Mouse (Mus musculus) heart, embryonic 11.5 days (tissue): ENCODE results near the gene Cpt1a. TPM values are rescaled to one million over a fixed set of nuclear protein-coding genes. Genes with fewer than 3 reads are reported as not detected.

Experiments used
- ATAC-seq: fragments of 200-750 bp; cut with Nextera tagmentation; replicated peaks from 2 replicates; pipeline ENCODE4 v1.8.0; 2017; ENCODE audit warnings: moderate library complexity; ENCODE audit not compliant: insufficient number of reproducible peaks, low FRiP score, low TSS enrichment
- H3K27ac ChIP-seq: fragments of 300-500 bp; sonication (generic); 2 replicates; pipeline ENCODE4 v1.5.1; 2014; ENCODE audit warnings: mild to moderate bottlenecking, low read depth, low read length
- H3K27me3 ChIP-seq: fragments of 300-500 bp; sonication (generic); 2 replicates; pipeline ENCODE4 v1.6.1; 2014; ENCODE audit warnings: mild to moderate bottlenecking, low read length, mixed read lengths; ENCODE audit not compliant: control insufficient read depth, insufficient read depth
- H3K36me3 ChIP-seq: fragments of 300-500 bp; sonication (generic); 2 replicates; pipeline ENCODE4 v1.6.1; 2014; ENCODE audit warnings: mild to moderate bottlenecking, low read length, moderate library complexity, mixed read lengths; ENCODE audit not compliant: control insufficient read depth, insufficient read depth
- H3K4me1 ChIP-seq: fragments of 300-500 bp; sonication (generic); 2 replicates; pipeline ENCODE4 v1.6.1; 2014; ENCODE audit warnings: low read length; ENCODE audit not compliant: control insufficient read depth, insufficient read depth
- H3K4me2 ChIP-seq: fragments of 300-500 bp; sonication (generic); 2 replicates; pipeline ENCODE4 v1.6.1; 2014; ENCODE audit warnings: mild to moderate bottlenecking, moderate library complexity
- H3K4me3 ChIP-seq: fragments of 300-500 bp; sonication (generic); 2 replicates; pipeline ENCODE4 v1.5.1; 2014; ENCODE audit warnings: low read depth, low read length
- H3K9ac ChIP-seq: fragments of 300-500 bp; sonication (generic); 2 replicates; pipeline ENCODE4 v1.6.1; 2014; ENCODE audit warnings: mild to moderate bottlenecking, low read depth, low read length, moderate library complexity
- H3K9me3 ChIP-seq: fragments of 300-500 bp; sonication (generic); replicated peaks from 2 replicates; pipeline ENCODE4 v1.6.1; 2016; ENCODE audit warnings: low read length; ENCODE audit not compliant: control insufficient read depth
- WGBS: fragments of 180-500 bp; shearing (Covaris S2); extraction: QIAGEN DNeasy Blood & Tissue Kit; methylation state at CpG from one replicate; pipeline ENCODE4 v1.1.7; 2014; ENCODE audit not compliant: insufficient replicate concordance; 5-methylcytosine and 5-hydroxymethylcytosine counted together
- microRNA-seq: library from miRNA; unstranded; fragments of <30 nt; microRNA quantifications from one replicate; pipeline ENCODE4, GENCODE M21; 2016; ENCODE audit warnings: borderline number of aligned reads
- polyA plus RNA-seq: library from polyadenylated mRNA; unstranded; fragments of >200 nt; fragmentation: Nextera tagmentation; extraction: Ambion mirVana; gene quantifications from 2 replicates; pipeline ENCODE4 v1.2.1, GENCODE M21; 2014

Cpt1a gene
- polyA plus RNA-seq, 1 experiment from 2014 or later: 14.3 TPM

GRCm38 (mm10) chr19:3431969-3432368 lies 109.8 kb downstream of the Cpt1a start:
- no peak overlapping the region for H3K27ac ChIP-seq

GRCm38 (mm10) chr19:3434124-3434523 lies 112.0 kb downstream of the Cpt1a start:
- 55% methylated on average over 4 of the region's 4 CpGs for WGBS
- H3K4me1 ChIP-seq: no peaks in the 10 kb centered on the region
- H3K9ac ChIP-seq: no peak overlapping the region
- H3K9me3 ChIP-seq: no peaks in the 10 kb centered on the region
- ATAC-seq: no peak
- no peak overlapping the region for H3K27ac ChIP-seq
- no peak overlapping the region for H3K4me3 ChIP-seq
- no peaks in the 10 kb centered on the region for H3K36me3 ChIP-seq
- H3K4me2 ChIP-seq: no peak overlapping the region
- peaks cover 2% of the 10 kb centered on the region; the same call in 1 of the 2 replicates for H3K27me3 ChIP-seq

More at GRCm38 (mm10) chr19:3431969-3432368, 109.8 kb downstream of the Cpt1a start:
- Histone ChIP-seq H3K27me3 (no peaks in the 10 kb centered on the region), H3K9me3 (no peaks in the 10 kb centered on the region), H3K9ac (no peak overlapping the region), H3K4me3 (no peak overlapping the region), H3K4me1 (no peaks in the 10 kb centered on the region), H3K4me2 (no peak overlapping the region), H3K36me3 (no peaks in the 10 kb centered on the region)
- WGBS: 36% methylated on average over 2 of the region's 2 CpGs
- ATAC-seq: no peak

- ATAC-seq: no peak
- Histone ChIP-seq H3K27me3 (peaks cover 2% of the 10 kb centered on the region; the same call in 1 of the 2 replicates), H3K4me2 (no peak overlapping the region), H3K27ac (no peak overlapping the region), H3K4me1 (no peaks in the 10 kb centered on the region), H3K9me3 (no peaks in the 10 kb centered on the region), H3K9ac (no peak overlapping the region), H3K4me3 (no peak overlapping the region), H3K36me3 (no peaks in the 10 kb centered on the region)
- 37% methylated on average over 4 of the region's 4 CpGs for WGBS
Observed at GRCm38 (mm10) chr19:3434641-3435040, 112.5 kb downstream of the Cpt1a start.

Small RNAs within 50 kb of the gene (microRNA-seq; reads per million reads assigned to microRNA genes)
- 0.27 reads per million for gene Mir6984

Other genes with a start within 250 kb of the Cpt1a start
- 110 and 117 TPM in 2 replicates for gene Mrpl21, start 39.4 kb upstream of the Cpt1a start, polyA plus RNA-seq
- 4.1 and 4.6 TPM in 2 replicates for gene Ighmbp2, start 39.3 kb upstream of the Cpt1a start, polyA plus RNA-seq
- 0.77 and 0.83 TPM in 2 replicates for gene Tesmin, start 66.5 kb downstream of the Cpt1a start, polyA plus RNA-seq
- gene Gal, start 92.2 kb downstream of the Cpt1a start, polyA plus RNA-seq: 14.0 TPM in 2 replicates